Mouse (Mus musculus) lung, embryonic 16.5 days (tissue): Measurements from ENCODE around the gene Gm10644. TPM values are rescaled to one million over a fixed set of nuclear protein-coding genes. Genes with fewer than 3 reads are reported as not detected.

Experiments
- ATAC-seq: fragments of 200-750 bp; cut with Nextera tagmentation; 2 replicates; pipeline ENCODE4 v1.8.0; 2017; ENCODE audit warnings: low read depth, mild to moderate bottlenecking, moderate library complexity
- H3K27ac ChIP-seq: fragments of 300-500 bp; sonication (generic); 2 replicates; pipeline ENCODE4 v1.5.1; 2014; ENCODE audit warnings: mild to moderate bottlenecking, control low read depth, low read length
- H3K27me3 ChIP-seq: fragments of 300-500 bp; sonication (generic); 2 replicates; pipeline ENCODE4 v1.6.1; 2014; ENCODE audit warnings: low read depth, low read length, mixed read lengths; ENCODE audit not compliant: control insufficient read depth, insufficient read depth
- H3K36me3 ChIP-seq: fragments of 300-500 bp; sonication (generic); 2 replicates; pipeline ENCODE4 v1.6.1; 2014; ENCODE audit warnings: low read length; ENCODE audit not compliant: control insufficient read depth, insufficient read depth
- H3K4me1 ChIP-seq: fragments of 300-500 bp; sonication (generic); replicated peaks from 2 replicates; pipeline ENCODE4 v1.6.1; 2014; ENCODE audit warnings: low read length, mixed read lengths; ENCODE audit not compliant: control insufficient read depth, insufficient read depth
- H3K4me2 ChIP-seq: fragments of 300-500 bp; sonication (generic); 2 replicates; pipeline ENCODE4 v1.6.1; 2014; ENCODE audit warnings: low read depth, low read length, control low read depth
- H3K4me3 ChIP-seq: fragments of 300-500 bp; sonication (generic); 2 replicates; pipeline ENCODE4 v1.5.1; 2014; ENCODE audit warnings: mild to moderate bottlenecking, low read length, control low read depth
- H3K9ac ChIP-seq: fragments of 300-500 bp; sonication (generic); 2 replicates; pipeline ENCODE4 v1.6.1; 2014; ENCODE audit warnings: low read length, control low read depth
- H3K9me3 ChIP-seq: fragments of 300-500 bp; sonication (generic); 2 replicates; pipeline ENCODE4 v1.6.1; 2016; ENCODE audit warnings: low read length; ENCODE audit not compliant: control insufficient read depth
- WGBS: fragments of 180-500 bp; shearing (Covaris S2); extraction: QIAGEN DNeasy Blood & Tissue Kit; methylation state at CpG from one replicate; pipeline ENCODE4 v1.1.7; 2014; 5-methylcytosine and 5-hydroxymethylcytosine counted together
- polyA plus RNA-seq: library from polyadenylated mRNA; unstranded; fragments of >200 nt; fragmentation: Nextera tagmentation; extraction: Ambion mirVana; gene quantifications from 2 replicates; pipeline ENCODE4 v1.2.1, GENCODE M21; 2015

The Gm10644 gene
- polyA plus RNA-seq, 1 experiment from 2014 or later = 0.69 TPM

DNA sequence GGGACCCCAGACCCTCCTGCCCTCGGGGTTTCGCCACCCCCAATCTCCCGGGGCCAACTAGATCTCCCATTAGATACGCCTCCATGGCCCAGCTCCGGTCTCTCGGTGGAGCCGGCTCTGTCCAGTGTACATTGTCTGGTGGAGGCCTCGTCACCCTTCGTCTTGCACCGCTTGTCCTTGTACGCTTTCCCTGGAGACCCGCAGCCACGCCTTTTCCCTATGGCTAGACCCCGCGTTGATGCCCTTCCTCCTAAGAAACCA is 883 bp upstream of the Gm10644 start:
- peak overlapping the region; percentile 73 for H3K4me3 ChIP-seq
- no peaks in the 10 kb centered on the region for H3K36me3 ChIP-seq
- 0% methylated on average over 15 of the region's 15 CpGs for WGBS
- peak overlapping the region; percentile 72 for H3K9ac ChIP-seq
- H3K27ac ChIP-seq = no peak overlapping the region
- no peaks in the 10 kb centered on the region; the same call in 1 of the 2 replicates for H3K27me3 ChIP-seq
- no peaks in the 10 kb centered on the region for H3K9me3 ChIP-seq
- ATAC-seq = no peak
- peaks cover 15% of the 10 kb centered on the region for H3K4me1 ChIP-seq
- peak overlapping the region; percentile 90 for H3K4me2 ChIP-seq

DNA sequence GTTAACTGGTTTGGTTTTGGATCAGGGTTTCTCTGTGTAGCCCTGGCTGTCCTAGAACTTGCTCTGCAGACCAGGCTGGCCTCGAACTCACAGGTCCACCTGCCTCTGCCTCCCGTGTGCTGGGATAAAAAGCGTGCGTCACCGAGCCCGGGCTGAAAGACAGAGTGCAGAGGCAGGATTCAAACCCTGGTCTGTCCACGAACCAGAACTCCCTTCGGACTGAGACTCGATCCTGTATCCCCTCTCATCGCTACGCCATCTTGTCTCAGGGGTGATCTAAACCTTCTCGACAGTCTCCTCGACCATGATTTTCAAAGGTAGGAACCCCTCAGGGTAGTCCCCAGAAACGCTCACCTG is 278 bp downstream of the Gm10644 start:
- under 1% methylated on average over 14 of the region's 14 CpGs for WGBS
- H3K4me3 ChIP-seq = peak overlapping the region; percentile 73
- no peaks in the 10 kb centered on the region for H3K36me3 ChIP-seq
- peak overlapping the region; percentile 67 for H3K9ac ChIP-seq
- H3K27me3 ChIP-seq = no peaks in the 10 kb centered on the region; the same call in 1 of the 2 replicates
- no peaks in the 10 kb centered on the region for H3K9me3 ChIP-seq
- peak overlapping the region; percentile 63 for H3K27ac ChIP-seq
- no peak for ATAC-seq
- peak overlapping the region; percentile 74 for H3K4me2 ChIP-seq
- H3K4me1 ChIP-seq = peaks cover 15% of the 10 kb centered on the region

DNA sequence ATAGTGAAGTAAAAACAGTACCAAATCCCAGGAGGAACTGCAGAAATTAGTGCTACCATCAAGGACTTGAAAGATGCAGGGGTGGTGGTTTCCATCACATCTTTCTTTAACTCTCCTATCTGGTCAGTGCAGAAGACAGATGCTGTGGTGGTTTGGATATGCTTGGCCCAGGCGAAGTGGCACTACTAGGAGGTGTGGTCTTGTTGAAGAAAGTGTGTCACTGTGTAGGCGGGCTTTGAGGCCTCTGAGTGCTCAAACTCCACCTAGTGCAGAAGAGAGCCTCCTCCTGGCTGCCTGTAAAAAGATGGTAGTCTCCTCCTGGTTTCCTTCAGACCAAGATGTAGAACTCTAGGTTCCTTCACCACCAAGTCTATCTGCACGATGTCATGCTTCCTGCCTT is 9.5 kb downstream of the Gm10644 start:
- ATAC-seq = no peak
- Histone ChIP-seq H3K9me3 (no peaks in the 10 kb centered on the region), H3K4me2 (no peak overlapping the region), H3K36me3 (no peaks in the 10 kb centered on the region), H3K9ac (no peak overlapping the region), H3K4me1 (no peaks in the 10 kb centered on the region), H3K27ac (no peak overlapping the region), H3K27me3 (no peaks in the 10 kb centered on the region), H3K4me3 (no peak overlapping the region)
- WGBS = 55% methylated on average over 3 of the region's 3 CpGs

DNA sequence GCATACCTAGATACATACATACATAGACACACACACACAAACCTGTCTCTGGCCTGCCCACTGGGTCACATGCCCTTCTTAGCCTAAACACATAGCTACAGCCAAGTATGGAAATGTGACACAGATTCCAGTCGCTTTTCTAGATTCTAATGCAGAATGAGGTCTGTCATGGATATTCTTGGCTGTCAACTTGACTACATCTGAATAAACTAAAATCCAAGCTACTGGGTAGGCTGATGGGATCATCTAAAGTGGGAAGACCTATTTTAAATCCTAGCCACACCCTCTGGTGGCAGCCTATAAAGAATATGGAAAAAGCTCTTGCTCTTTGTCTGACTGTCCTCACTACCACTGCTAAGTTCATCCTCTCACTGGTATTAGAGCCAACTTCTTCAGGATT is 12.6 kb downstream of the Gm10644 start:
- peaks cover 11% of the 10 kb centered on the region for H3K36me3 ChIP-seq
- H3K4me2 ChIP-seq = no peak overlapping the region
- no peak for ATAC-seq
- no peak overlapping the region for H3K27ac ChIP-seq
- no peak overlapping the region for H3K4me3 ChIP-seq
- H3K27me3 ChIP-seq = no peaks in the 10 kb centered on the region
- 72% methylated on average over 1 of the region's 1 CpGs for WGBS
- no peaks in the 10 kb centered on the region for H3K9me3 ChIP-seq
- H3K4me1 ChIP-seq = no peaks in the 10 kb centered on the region
- H3K9ac ChIP-seq = no peak overlapping the region

DNA sequence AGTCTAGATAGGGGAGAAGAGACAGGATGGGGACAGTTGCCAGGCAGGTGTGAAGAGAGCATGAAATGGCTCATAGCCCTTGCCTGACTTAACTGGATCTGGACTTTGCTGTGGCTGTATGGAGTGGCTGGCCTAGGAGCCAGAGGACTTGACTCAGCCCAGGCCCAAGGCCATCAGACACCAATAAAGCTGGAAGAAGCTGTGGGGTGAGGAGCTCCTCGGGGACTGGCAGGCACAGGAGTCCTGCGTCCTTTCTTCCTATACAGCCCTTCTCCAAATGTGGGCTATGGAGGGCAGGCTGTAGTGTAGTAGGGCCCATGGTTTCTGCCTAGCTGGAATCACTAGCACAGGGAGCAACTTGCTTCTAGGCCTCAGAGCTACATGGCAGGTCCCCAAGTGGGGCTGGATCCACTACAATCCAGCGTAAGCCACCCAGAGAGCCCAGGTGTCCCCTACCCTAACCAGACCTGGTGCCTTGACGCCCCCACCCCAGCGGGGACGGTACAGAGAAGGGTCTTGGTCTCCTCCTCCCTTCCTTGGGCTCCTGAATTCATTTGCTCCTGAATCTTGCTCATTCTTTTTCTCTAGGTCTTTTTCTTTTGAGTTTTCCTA is 13.8 kb downstream of the Gm10644 start:
- Histone ChIP-seq H3K4me2 (no peak overlapping the region), H3K9ac (no peak overlapping the region)
- WGBS = 76% methylated on average over 6 of the region's 6 CpGs

DNA sequence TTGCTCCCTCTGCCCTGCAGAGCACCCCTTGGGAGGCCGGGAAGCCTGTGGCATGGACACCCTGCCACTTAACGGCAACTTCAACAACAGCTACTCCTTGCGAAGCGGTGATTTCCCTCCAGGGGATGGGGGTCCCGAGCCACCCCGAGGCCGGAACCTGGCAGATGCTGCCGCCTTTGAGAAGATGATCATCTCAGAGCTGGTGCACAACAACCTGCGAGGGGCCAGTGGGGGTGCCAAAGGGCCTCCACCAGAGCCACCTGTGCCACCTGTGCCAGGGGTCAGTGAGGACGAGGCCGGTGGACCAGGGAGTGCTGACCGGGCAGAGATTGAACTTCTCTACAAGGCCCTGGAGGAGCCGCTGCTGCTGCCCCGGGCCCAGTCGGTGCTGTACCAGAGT is 16.7 kb downstream of the Gm10644 start:
- 92% methylated on average over 15 of the region's 15 CpGs for WGBS
- H3K36me3 ChIP-seq = peaks cover 39% of the 10 kb centered on the region
- ATAC-seq = no peak

More for the DNA sequence above, 13.8 kb downstream of the Gm10644 start:
- Histone ChIP-seq H3K9me3 (no peaks in the 10 kb centered on the region), H3K4me1 (no peaks in the 10 kb centered on the region), H3K27me3 (no peaks in the 10 kb centered on the region), H3K4me3 (no peak overlapping the region), H3K27ac (no peak overlapping the region), H3K36me3 (peaks cover 18% of the 10 kb centered on the region)
- no peak for ATAC-seq

DNA sequence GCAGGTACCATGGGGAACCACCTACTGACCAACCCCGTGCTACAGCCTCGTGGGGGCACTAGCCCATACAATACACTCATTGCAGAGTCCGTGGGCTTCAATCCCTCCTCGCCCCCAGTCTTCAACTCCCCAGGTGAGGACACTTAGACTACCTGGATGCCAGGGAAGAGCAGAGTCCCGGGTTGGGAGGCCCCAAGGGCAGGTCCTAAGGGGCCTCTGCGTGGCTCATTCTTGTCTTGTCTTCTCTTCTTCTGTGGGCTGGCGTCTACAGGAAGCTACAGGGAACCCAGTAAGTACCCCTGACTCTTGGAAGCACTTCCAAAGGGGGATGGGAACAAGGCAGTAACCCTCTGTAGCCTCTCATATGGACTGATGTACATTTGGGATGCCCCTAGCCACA is 17.4 kb downstream of the Gm10644 start:
- no peak for ATAC-seq
- 90% methylated on average over 7 of the region's 7 CpGs for WGBS
- Histone ChIP-seq H3K9me3 (no peaks in the 10 kb centered on the region), H3K27ac (no peak overlapping the region), H3K4me2 (no peak overlapping the region), H3K9ac (no peak overlapping the region), H3K4me3 (no peak overlapping the region), H3K27me3 (no peaks in the 10 kb centered on the region), H3K4me1 (no peaks in the 10 kb centered on the region), H3K36me3 (peaks cover 46% of the 10 kb centered on the region)

More for the DNA sequence above, 16.7 kb downstream of the Gm10644 start:
- no peaks in the 10 kb centered on the region for H3K27me3 ChIP-seq
- H3K4me3 ChIP-seq = no peak overlapping the region
- H3K4me1 ChIP-seq = no peaks in the 10 kb centered on the region
- H3K9me3 ChIP-seq = no peaks in the 10 kb centered on the region
- H3K4me2 ChIP-seq = no peak overlapping the region
- H3K9ac ChIP-seq = no peak overlapping the region
- H3K27ac ChIP-seq = no peak overlapping the region

DNA sequence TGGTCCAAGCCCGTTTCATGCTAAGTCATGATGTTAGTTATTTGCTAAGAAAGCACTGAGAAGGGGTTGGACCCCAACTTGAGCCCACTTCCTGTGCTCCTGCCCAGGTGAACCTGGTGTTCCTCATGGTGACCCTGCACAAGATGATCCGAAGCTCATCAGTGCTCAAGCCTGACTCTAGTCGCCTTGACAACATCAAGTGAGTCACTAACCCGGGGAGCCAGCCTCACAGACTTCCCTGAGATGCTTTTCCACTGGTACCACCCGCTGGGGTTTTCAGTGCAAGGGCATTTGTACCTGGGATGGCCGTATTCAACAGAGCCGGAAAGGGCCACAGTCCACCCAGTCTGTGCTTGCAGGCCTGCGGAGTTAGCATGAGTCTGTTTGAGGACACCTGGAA is 19.6 kb downstream of the Gm10644 start:
- no peak overlapping the region for H3K27ac ChIP-seq
- ATAC-seq = no peak
- H3K4me2 ChIP-seq = no peak overlapping the region
- no peak overlapping the region for H3K9ac ChIP-seq
- 89% methylated on average over 8 of the region's 8 CpGs for WGBS
- peaks cover 53% of the 10 kb centered on the region for H3K36me3 ChIP-seq
- H3K9me3 ChIP-seq = no peaks in the 10 kb centered on the region
- no peaks in the 10 kb centered on the region for H3K4me1 ChIP-seq
- H3K4me3 ChIP-seq = no peak overlapping the region
- H3K27me3 ChIP-seq = no peaks in the 10 kb centered on the region

DNA sequence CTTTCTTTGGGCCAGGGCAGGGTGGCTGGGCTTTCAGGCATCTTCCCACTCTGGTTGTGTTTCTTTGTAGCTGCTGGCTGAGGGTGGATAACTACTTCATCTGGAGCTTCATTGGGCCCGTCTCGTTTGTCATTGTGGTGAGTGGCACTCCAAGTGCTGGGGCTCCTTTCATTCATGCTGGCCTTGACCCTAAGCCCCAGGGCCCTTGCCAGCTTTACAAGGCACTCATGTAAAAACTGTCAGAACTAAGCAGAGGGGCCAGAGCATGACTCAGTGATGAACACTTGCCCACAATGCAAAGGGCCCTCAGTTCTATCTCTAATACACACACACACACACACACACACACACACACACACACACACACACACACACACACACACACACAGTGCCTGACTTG is 20.0 kb downstream of the Gm10644 start:
- no peak overlapping the region for H3K27ac ChIP-seq
- peaks cover 55% of the 10 kb centered on the region for H3K36me3 ChIP-seq
- no peak for ATAC-seq
- 77% methylated on average over 2 of the region's 2 CpGs for WGBS
- H3K27me3 ChIP-seq = no peaks in the 10 kb centered on the region
- H3K4me3 ChIP-seq = no peak overlapping the region
- H3K9ac ChIP-seq = no peak overlapping the region
- H3K4me2 ChIP-seq = no peak overlapping the region
- no peaks in the 10 kb centered on the region for H3K9me3 ChIP-seq
- H3K4me1 ChIP-seq = no peaks in the 10 kb centered on the region

DNA sequence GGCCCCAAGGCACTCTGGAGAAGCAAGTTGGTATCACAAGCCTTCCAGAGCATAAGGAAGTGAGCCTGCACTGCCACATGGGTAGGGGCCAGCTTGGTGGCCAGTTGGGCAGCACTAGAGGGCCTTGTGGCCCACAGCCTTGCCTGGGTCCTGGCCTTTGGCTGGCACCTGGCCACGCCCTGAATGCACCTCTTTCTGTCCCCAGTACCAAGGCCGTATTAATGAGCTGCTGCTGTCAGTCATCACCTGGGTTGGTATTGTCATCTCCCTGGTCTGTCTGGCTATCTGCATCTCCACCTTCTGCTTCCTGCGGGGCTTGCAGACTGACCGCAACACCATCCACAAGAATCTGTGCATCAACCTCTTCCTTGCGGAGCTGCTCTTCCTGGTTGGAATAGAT is 20.8 kb downstream of the Gm10644 start:
- no peak overlapping the region for H3K27ac ChIP-seq
- no peaks in the 10 kb centered on the region for H3K4me1 ChIP-seq
- no peaks in the 10 kb centered on the region for H3K9me3 ChIP-seq
- no peaks in the 10 kb centered on the region for H3K27me3 ChIP-seq
- H3K36me3 ChIP-seq = peaks cover 62% of the 10 kb centered on the region
- no peak for ATAC-seq
- no peak overlapping the region for H3K4me3 ChIP-seq
- no peak overlapping the region for H3K9ac ChIP-seq
- 80% methylated on average over 5 of the region's 5 CpGs for WGBS
- H3K4me2 ChIP-seq = no peak overlapping the region
